Mouse (Mus musculus): ENCODE data around the gene Adprm. TPM values are rescaled to one million over a fixed set of nuclear protein-coding genes. Genes with fewer than 3 reads are reported as not detected.
A peak's percentile ranks its signal among the peaks of the same experiment; 100 is the strongest.
"Not testable (repeated sequence)": the region's sequence is repeated elsewhere in the genome, so short reads cannot be mapped to it uniquely, and the experiment has no call there.

Gene Adprm
- total RNA-seq, 2 experiments from 2014 or later = 19.8 to 22.2 TPM

DNA sequence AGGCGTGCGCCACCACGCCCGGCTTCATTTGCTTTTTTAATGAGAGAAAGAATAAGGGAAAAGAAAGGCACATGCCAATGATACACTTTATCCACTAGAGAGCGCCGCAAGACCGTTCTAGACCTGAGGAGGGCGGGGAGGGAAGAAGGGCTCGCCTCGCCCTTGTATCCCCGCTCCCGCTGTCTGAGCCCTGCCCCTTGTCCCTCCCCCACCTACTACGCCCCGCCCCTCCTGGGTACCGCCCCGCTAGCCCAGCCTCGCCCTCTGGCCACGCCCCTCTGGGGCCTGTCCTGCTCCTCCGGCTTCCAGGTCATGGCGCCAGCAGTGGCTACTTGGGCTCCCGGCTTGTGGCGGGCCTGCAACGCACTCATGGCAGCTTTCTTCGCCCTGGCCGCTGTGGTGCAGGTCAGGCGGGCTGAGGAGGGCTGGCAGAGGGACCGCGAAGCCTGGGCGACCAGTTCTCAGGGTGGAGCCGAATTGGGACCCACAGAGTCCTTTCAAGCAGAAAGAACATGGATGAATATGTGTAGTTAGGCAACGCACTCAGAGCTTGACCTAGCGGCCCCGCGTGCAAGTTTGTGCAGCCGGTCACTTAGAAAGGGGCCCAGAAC lies 27.4 kb downstream of the Adprm start, which contains the start of gene Tmem220:
TSS of gene Tmem220 (plus strand) at position 288 of the 611 bp plus-strand sequence.
- DNase-seq (ENCODE audit: low spot score in 2 of 2) = peak; percentile 81 to 92

DNA sequence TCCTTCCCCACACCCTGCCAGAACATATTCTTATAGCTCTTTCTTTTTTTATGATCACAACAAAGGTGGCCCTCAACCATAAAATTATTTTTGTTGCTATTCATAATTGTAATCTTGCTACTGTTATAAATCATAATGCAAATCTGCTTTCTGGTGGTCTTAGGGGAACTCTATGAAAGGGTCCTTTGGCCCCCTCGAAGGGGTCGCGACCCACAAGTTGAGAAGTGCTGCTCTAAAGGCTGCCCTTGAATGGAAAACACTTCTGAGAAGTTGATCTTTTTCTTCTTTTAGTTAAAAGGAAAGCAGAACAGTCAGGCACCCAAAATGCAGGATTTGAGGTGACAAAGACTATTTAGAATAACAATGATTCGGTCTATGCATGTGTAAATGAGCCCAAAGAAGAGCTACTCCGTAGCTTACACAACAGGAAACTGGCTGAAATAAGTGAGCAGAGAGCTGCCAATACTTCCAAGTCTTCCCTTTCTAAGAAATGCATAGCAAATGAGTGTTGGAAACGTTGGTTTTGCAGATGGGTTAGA lies 28.5 kb downstream of the Adprm start:
- DNase-seq (ENCODE audit: low spot score in 2 of 2) = no peak

DNA sequence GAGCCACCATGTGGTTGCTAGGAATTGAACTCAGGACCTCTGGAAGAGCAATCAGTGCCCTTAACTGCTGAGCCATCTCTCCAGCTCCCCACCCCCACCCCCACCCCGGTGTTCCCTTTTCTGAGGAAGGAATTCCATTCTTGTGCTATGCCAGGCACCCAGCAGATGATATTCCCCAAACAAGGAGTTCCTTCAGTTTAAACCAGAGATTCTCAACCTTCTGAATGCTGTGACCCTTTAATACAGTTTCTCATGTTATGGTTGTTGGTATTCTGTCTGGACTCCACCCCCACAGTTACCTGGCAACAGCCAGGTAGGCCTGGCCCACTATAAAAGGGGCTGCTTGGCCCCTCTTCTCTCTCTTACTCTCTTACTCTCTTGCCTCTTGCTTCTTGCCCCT lies 29.2 kb downstream of the Adprm start:
- not testable (repeated sequence) for DNase-seq (ENCODE audit: low spot score in 2 of 2)

DNA sequence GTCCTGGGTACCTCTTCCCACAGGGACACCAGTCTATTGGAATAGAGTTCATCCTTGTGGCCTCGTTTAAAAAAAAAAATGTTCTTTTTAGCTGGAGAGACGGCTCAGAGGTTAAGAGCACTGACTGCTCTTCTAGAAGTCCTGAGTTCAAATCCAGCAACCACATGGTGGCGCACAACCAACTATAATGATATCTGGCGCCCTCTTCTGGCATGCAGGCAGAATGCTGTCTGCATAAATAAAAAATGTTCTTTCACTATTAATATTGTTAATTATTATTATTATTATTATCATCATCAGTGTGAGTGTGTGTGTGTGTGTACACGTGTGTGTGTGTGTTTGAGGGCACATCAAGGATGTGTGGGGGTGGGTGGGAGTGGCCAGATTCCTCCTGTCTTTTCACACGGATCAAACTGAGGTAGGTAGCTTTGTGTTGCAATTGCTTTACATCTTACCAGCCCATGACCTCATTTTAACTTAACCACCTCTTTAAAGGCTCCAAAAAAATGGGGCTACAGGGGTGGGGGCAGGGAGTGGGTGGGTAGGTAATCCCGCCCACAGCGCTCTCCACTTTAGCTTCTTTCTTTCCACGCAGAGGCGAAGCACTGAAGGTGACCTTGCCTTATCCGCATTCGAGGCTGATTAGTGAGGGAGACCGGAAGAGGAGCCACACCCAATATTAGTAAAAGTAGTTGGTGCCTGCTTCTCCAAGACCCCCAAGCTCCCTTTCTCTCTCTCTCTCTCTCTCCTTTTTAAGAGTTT lies 29.9 kb downstream of the Adprm start:
- DNase-seq (ENCODE audit: low spot score in 2 of 2) = no peak

DNA sequence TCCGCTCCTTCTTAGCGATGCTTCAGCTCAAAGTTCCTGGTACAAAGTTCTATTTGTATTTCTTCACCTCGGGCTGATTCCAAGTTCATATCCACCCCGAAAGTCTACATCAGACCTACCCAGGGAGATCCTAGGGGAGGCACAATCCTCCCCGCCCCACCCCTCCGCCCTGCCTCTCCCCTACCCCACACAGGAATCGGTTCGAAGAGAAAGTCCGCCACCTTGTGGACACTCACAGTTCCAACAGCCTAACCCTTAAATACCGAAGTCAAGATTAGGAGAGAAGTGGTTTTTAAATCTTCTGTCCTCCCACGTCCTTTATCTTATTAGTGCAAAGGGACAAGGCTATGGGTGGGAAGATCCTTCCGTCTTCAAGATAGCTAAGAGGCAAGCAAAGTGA lies 31.4 kb downstream of the Adprm start:
- peak; percentile 57 to 65 for DNase-seq (ENCODE audit: low spot score in 2 of 2)

DNA sequence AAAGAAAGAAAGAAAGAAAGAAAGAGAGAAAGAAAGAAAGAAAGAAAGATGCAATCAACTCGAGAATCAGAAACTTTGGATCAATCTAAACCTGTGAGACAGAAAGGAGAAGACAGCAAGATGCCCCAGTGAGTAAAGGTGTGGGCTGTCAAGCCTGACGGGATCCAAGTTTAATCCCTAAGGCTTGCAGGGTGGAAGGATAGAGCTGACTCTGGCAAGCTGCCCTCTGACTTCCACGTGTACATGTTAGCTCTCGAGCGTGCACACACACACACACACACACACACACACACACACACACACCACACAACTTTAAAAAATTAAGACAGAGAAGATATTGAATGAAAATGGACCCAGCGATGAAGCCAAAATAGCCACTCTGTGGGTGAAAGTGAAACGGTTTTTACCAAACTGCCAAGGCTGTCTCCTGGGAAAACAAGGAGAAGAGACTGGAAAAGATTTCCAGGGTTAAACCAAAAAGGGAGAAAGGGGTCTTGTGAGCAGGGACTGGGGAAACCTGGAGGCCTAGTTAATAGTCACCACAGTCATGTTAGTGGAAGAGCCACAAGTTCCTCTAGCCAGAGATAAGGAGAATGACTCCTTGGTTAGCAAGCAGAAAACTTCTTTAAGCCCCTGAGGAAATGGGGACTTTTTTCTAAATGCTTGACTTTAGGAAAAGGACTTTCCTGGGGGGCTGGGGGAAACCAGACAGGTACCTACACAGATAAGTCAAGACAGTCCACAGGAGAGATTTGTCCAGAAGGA lies 32.5 kb downstream of the Adprm start:
- no peak for DNase-seq (ENCODE audit: low spot score in 2 of 2)

DNA sequence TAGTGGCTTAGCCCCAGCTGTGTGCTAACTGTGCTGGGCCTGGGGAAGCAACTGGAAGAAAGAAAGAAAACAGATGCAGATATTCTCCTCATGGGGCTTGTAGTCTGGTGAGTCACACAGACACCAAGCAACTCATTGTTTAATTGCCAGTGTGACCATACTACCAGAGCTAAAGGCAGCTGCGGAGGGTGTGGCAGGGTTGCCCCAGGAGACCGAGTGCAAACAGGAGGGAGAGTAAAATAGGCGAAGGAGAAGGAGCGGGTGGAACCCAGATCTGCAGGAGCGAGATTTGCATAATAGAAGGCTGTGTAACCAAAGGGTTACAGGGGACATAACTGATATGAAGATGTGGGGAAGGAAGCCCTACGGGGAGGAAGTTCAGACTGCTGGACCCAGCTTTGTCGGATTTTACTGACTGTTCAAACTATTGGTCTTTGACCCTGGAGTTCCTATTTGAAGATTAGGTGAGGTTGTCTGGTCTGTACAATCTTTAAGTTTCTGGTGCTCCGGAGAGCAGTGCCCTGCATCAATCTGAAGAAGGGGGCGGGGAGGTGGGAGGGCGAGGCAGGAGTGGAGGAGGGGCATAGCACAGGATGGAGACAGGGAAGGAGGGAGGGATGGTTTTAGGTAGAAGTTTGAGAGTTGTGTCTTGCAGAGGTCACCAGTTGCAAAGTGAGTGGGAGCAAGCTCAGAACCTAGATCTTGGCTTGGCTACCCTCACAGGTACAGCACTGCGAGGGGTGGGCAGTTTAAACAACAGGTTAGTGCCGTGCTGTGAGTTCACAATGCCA lies 34.4 kb downstream of the Adprm start:
- DNase-seq (ENCODE audit: low spot score in 2 of 2) = no peak

DNA sequence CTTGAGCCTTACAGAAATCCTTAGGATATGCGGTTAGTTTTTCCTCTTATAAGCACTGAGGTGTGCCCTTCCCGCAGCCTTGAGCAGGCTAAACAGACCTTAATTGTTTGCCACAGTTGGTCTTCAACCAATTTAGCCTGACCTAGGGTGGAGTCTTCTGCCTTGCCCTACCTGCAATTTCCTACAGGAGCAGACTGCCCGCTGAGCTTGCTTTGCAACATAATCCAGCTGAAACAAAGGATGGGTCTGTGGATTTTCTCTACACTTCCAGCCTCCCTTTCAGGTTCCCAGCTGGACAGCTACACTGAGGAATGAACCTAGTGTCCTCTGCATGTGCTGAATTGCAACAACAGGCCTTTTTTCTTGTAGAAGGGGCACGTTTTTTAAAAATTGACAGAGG lies 40.8 kb downstream of the Adprm start:
- no peak for DNase-seq (ENCODE audit: low spot score in 2 of 2)

DNA sequence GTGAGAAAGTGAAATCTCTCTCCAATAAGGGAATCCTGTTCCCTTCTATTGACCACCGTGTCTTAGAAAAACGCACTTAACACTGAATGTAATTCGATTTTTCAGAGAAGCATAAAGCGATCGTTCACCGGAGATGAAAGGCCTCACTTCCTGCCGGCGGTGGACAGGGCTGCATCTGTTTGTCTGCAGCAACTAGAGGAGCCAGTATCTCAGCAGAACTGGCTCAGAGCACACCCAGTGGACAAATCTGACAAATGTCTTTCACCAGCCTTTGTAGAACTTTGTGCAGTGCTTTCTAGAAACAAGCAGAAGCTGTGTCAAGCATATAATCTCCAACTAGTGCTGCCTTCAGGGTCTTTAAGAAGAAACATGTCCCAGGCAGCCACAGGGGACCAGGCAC lies 42.0 kb downstream of the Adprm start:
- no peak for DNase-seq (ENCODE audit: low spot score in 2 of 2)

DNA sequence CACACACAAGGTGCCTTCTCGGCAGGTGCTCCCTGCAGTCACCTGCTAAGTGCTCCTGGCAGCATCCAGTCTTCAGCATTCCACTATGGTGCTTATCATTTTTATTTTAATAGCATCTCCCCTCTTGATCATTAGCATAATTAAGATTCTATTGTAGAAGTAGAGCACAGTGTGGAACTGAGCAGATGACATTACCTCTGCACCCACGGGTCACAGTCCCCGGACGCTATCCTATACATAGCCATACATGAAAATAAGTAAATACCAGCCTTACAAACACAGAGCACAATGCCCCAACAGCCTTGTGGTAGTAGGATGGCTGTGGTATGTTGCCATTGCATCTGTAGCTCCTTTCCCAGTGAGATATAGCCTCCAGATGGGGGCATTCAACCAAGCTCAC lies 43.9 kb downstream of the Adprm start:
- DNase-seq (ENCODE audit: low spot score in 2 of 2) = no peak

DNA sequence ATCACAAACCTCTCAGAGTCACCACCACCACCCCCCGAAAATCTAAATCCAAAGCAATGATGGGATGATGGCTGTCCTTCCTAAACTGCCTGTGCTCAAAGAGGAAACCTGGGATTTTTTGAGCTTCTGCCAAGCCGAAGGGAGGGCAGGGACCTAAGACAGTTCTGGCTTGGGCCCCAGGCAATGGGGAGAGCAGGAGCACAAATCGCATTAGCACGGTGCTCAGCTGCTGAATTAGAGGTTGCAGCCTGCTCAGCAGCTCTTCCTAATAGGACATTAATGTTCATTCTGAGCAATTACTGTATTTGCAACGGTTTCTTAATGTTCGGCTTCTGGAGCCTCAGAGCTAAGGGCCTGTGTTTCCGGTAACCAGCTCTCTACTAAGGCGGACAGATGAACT lies 44.4 kb downstream of the Adprm start:
- no peak for DNase-seq (ENCODE audit: low spot score in 2 of 2)

DNA sequence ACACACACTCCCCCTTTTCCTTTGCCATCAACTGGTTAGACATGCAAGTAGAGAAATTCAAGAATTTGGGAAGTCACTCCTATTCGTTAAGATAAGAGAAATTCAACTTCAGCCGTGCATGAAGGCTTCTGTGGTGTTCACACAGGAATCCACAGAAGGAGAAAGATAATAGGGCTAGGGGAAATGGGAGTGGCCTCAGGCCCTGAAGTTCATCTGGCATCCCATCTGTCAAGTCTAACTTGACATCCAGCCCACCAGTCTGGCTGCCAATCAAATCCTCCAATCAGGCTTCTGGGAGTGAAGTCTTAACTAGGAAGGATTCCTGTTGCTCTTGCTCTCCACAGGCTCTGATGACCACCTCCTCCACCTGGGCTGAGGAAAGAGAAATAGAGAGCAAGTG lies 49.5 kb downstream of the Adprm start:
- DNase-seq (ENCODE audit: low spot score in 2 of 2) = no peak

DNA sequence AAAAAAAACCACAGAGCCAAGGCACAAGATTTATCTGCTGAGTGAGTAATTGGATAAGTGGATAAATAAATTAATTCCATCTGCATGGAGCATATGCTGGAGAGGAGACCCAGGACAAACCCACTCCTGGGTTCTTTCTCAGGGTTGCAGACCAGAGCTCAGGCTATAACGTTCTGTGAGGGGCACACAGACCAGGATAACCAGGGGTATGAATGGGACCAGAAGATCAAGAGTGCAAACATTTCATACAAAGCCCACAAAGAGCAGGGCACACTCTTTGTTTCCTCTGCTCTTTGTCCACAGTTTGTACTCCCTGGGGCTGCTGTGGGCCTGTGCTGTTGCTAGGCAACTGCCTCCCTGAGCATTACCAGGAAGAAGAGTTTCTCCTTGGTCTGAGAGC lies 50.7 kb downstream of the Adprm start:
- no peak for DNase-seq (ENCODE audit: low spot score in 2 of 2)

DNA sequence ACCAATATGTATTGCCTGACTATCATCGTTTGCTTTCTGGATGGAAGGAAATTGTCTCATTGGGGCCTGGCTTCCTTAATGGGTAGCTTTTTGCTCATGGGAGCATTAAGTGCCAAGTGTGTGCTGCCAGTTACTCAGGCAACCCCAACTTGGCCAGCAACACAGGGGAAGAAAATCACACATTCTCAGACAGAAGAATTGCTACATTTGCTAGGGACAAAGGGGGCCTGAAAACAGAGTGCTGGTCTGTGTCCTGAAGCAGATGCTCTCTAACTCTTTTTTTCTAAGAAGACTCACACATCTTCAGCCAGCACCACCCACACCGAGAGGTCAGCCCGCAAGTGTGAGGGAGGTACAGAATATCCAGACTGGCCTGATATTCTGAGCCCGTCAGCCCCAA lies 51.7 kb downstream of the Adprm start:
- no peak for DNase-seq (ENCODE audit: low spot score in 2 of 2)

DNA sequence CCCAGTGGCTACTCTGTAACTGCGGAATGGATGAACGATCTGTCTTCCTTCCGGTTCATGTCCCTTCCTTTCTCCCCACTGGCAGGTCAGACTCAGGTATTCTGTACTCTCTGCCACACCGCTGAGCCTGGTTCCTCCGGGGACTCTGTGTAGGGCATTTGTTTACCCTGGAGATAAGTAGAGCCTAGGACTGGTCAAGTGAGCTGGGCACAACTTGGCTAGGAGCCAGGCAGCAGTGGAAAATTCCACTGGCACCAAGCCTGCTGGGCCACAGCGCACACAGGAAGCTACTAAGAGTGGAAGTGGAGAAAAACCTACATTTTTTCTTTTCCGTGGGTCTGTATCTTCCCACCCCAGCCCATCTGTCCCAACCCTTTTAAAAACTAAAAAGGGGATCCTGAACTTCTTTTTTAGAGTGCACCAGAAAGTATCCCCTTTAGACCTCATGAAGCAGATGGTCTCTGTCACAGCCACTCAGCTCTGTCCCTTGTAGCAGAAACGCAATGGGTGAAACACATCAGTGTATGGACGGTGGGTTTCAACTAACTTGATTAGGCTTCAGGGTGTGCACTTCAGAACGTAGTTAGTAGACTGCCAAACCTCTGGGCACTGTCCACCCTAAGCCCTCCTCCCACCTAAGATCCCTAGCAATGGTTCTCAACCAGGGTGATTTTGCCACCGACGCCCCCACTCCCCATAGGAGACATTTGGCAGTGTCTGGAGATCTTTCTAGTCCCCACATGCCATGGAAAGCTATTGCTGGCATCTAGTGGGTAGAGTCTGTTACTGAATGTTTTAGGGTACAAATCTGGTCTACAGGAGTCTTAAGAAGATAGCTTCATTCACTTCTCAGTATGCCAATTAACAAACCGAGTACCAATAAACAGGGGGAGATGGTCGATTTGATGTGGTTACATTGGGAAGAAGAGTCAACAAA lies 53.7 kb downstream of the Adprm start:
- DNase-seq (ENCODE audit: low spot score in 2 of 2) = no peak

DNA sequence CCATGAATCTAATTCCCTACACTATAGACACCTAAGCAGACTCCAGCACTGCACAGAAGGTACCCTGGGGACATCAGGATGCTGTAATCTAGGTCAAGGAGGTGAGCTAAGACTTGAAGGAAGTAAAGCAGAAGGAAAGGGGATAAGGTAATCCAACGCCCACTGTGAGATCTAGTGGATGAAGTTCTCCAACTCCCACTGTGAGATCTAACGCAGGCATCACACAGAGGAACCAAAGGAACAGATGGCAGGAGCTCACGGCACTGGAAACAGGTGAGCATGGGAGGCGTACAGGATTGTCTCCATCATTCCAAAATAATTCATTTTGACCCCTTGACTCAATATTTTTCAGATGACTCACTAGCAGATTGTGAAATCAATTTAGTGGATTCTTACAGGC lies 55.9 kb downstream of the Adprm start:
- no peak for DNase-seq (ENCODE audit: low spot score in 2 of 2)

DNA sequence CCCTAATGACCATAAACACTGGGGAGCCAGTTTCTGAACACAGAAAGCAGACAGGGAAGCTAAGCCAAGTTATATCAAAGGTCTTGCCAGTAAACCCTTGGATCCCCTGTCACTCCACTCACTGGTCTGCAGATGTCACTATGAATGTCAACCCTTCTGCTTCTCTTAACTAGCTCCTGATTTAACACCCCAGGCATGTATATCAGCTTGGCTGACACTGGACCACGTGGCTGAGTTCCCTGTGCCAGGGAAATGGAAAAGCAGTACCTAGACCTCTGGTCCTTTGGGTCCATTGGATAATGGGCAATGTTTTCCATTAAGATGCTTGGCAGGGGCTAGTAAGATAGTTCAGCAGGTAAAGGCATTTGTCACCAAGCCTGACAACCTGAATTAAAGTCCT lies 58.7 kb downstream of the Adprm start:
- no peak for DNase-seq (ENCODE audit: low spot score in 2 of 2)

DNA sequence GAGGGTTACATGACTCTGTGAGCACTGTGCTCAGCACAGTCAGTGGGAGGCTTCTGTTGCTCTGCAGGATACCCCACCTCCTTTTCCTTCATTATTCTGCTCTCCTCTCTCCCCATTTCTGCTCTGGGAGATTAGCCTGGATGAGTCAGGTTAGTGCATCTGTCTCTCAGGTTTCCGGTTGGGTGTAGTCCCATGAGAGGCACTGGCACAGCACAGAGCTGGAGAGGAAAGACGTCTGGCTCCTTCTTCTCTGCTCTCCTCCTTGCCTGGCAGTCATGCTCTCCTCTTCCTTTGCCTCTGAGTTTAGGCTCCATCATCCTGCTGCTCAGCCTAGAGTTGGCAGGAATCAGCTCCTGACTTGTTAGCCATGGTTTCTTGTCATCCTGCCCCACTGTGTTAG lies 60.2 kb downstream of the Adprm start:
- no peak for DNase-seq (ENCODE audit: low spot score in 2 of 2)
